Mouse (Mus musculus) cerebellum, adult 2 months (tissue): ENCODE measurements around the gene Fsip1. TPM values are rescaled to one million over a fixed set of nuclear protein-coding genes. Genes with fewer than 3 reads are reported as not detected.

Experiments used
- DNase-seq, 2 experiments: peaks; one replicate each; pipeline ENCODE4 v3.0.0; 2021
- H3K27ac ChIP-seq: fragments of 200-500 bp; 2 replicates; pipeline ENCODE4 v1.5.1; 2012; ENCODE audit warnings: low read length, control low read depth, inconsistent platforms; ENCODE audit not compliant: insufficient read depth
- H3K27me3 ChIP-seq: fragments of 200-500 bp; 2 replicates; pipeline ENCODE4 v1.6.1; 2012; ENCODE audit warnings: inconsistent platforms, mild to moderate bottlenecking, low read length, moderate library complexity; ENCODE audit not compliant: control insufficient read depth, insufficient read depth
- H3K4me1 ChIP-seq: fragments of 200-500 bp; 2 replicates; pipeline ENCODE4 v1.6.1; 2011; ENCODE audit warnings: low read length; ENCODE audit not compliant: control insufficient read depth, insufficient read depth
- H3K4me3 ChIP-seq: fragments of 200-500 bp; replicated peaks from 2 replicates; pipeline ENCODE3; 2011; ENCODE audit warnings: mild to moderate bottlenecking, low read depth, low read length, control low read depth; ENCODE audit not compliant: insufficient read depth
- CTCF ChIP-seq: fragments of 200-500 bp; IDR thresholded peaks from 2 replicates; pipeline ENCODE4 v1.5.1; 2011; ENCODE audit warnings: low read depth, mild to moderate bottlenecking, control low read depth, low read length, moderate library complexity, borderline replicate concordance; ENCODE audit not compliant: insufficient read depth
- POLR2A ChIP-seq: fragments of 200-500 bp; IDR thresholded peaks from 2 replicates; pipeline ENCODE4 v1.6.1; 2011; ENCODE audit warnings: low read length, control low read depth, borderline replicate concordance; ENCODE audit not compliant: insufficient read depth
- WGBS: fragments of 180-500 bp; shearing (Covaris S2); methylation state at CpG from one replicate; pipeline ENCODE4 v1.1.7; 2018; 5-methylcytosine and 5-hydroxymethylcytosine counted together
- polyA plus RNA-seq: library from polyadenylated mRNA; depleted of rRNA; stranded (reverse); fragments of >200 nt; gene quantifications from 2 replicates; pipeline ENCODE4 v1.2.3, GENCODE M21; 2012

Gene Fsip1
- polyA plus RNA-seq, 1 experiment, result 0.38 TPM

- Histone ChIP-seq H3K4me3 (no peak overlapping the region), H3K4me1 (no peaks in the 10 kb centered on the region), H3K27me3 (no peaks in the 10 kb centered on the region), H3K27ac (no peak overlapping the region)
- TF ChIP-seq POLR2A, result no peak
- TF ChIP-seq CTCF, result no peak
- no peak for DNase-seq
- WGBS, result 77% methylated on average over 7 of the region's 7 CpGs
These were observed 138.3 kb downstream of the Fsip1 start for GRCm38 (mm10) chr2:118118515-118118914.

DNA sequence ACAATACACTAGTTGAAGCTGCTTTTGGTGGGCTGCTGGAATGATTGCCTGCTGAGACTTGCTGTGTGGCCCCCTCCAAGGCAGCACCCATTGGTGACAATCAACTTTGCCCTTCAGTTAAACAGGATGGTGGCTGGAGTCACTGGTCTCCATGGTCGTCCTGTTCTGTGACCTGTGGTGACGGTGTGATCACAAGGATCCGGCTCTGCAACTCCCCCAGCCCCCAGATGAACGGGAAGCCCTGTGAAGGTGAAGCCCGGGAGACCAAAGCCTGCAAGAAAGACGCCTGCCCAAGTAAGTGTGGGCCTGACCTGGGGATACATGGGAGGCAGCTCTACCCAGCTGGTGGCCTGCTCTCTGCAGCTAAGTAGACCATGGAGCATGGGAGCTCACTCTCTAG, 138.7 kb downstream of the Fsip1 start:
- TF ChIP-seq POLR2A, result no peak
- DNase-seq, result no peak
- 88% methylated on average over 6 of the region's 6 CpGs for WGBS
- H3K27ac ChIP-seq, result no peak overlapping the region
- H3K4me3 ChIP-seq, result no peak overlapping the region
- no peaks in the 10 kb centered on the region for H3K27me3 ChIP-seq
- no peaks in the 10 kb centered on the region for H3K4me1 ChIP-seq

DNA sequence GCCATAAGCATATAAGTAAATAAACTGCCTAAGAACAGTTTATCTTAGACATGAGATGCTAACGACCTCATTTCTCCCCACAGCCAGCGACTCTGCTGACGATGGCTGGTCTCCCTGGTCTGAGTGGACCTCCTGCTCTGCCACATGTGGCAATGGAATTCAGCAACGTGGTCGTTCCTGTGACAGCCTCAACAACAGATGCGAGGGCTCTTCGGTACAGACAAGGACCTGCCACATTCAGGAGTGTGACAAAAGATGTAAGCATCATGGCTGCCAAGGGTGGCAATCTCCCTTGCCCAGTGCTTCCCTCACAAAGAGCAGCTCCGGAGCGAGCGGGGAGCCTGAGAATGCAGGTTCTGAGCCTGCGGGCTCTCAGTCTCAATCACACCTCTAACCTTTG, 139.4 kb downstream of the Fsip1 start:
- 75% methylated on average over 11 of the region's 11 CpGs for WGBS
- no peak for TF ChIP-seq CTCF
- no peak for TF ChIP-seq POLR2A

DNA sequence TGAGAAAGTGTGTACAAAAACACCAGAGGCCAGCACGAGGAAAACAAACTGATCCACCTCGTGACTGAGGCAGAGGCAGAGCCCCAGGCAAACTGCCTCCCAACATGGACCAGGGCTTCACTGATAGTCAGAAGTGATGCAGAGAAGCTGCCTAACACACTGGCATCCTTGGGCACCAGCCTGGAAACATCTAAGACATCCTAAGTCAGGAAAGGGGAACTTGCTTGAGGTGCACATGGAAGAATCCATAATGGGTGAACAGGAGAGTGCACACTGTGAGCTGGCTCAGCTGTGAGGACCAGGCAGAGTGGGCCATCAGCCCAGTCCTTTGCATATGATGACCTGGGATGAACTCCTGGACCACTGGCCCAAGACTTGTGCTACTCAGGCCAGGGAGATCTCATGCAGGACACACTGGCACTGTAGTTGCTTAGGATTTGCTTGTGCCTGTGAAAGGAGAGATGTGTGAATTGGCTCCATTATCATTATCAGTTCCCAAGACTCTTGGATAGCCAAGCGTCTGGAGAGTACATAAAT, 139.9 kb downstream of the Fsip1 start:
- no peak for TF ChIP-seq POLR2A
- TF ChIP-seq CTCF, result no peak
- H3K4me3 ChIP-seq, result no peak overlapping the region
- no peaks in the 10 kb centered on the region for H3K4me1 ChIP-seq
- 75% methylated on average over 3 of the region's 3 CpGs for WGBS
- no peak overlapping the region for H3K27ac ChIP-seq
- DNase-seq, result no peak
- no peaks in the 10 kb centered on the region; the same call in 1 of the 2 replicates for H3K27me3 ChIP-seq

More for the DNA sequence above, 139.4 kb downstream of the Fsip1 start:
- H3K4me3 ChIP-seq, result no peak overlapping the region
- no peaks in the 10 kb centered on the region for H3K27me3 ChIP-seq
- H3K4me1 ChIP-seq, result no peaks in the 10 kb centered on the region
- H3K27ac ChIP-seq, result no peak overlapping the region
- no peak for DNase-seq

GRCm38 (mm10) chr2:118116180-118116579, 140.6 kb downstream of the Fsip1 start:
- Histone ChIP-seq H3K4me1 (peaks cover 1% of the 10 kb centered on the region; the same call in 1 of the 2 replicates), H3K27ac (no peak overlapping the region), H3K4me3 (no peak overlapping the region), H3K27me3 (no peaks in the 10 kb centered on the region; the same call in 1 of the 2 replicates)
- WGBS, result 52% methylated on average over 2 of the region's 2 CpGs
- TF ChIP-seq CTCF (no peak), POLR2A (no peak)
- DNase-seq, result no peak

DNA sequence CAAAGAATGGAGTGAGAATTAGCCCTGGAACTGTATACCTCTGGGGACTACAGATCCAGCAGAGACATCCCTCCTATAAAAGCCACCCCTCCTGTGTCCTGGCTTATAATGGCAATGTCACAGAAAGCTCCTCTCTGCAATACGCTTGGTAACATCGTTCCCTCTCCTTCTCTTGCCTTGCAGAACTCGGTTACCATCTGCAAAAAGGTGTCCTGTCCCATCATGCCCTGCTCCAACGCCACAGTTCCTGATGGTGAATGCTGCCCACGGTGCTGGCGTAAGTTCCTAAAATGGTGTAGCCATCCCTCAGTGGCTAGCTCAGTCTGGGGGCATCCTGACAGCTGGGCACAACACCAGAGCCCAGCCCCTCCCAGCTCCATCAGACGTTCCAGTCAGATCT, 141.1 kb downstream of the Fsip1 start:
- DNase-seq, result no peak
- H3K4me1 ChIP-seq, result peaks cover 2% of the 10 kb centered on the region; the same call in 1 of the 2 replicates
- 41% methylated on average over 7 of the region's 7 CpGs for WGBS
- TF ChIP-seq POLR2A (no peak), CTCF (no peak)
- no peaks in the 10 kb centered on the region; the same call in 1 of the 2 replicates for H3K27me3 ChIP-seq
- no peak overlapping the region for H3K4me3 ChIP-seq
- no peak overlapping the region for H3K27ac ChIP-seq

DNA sequence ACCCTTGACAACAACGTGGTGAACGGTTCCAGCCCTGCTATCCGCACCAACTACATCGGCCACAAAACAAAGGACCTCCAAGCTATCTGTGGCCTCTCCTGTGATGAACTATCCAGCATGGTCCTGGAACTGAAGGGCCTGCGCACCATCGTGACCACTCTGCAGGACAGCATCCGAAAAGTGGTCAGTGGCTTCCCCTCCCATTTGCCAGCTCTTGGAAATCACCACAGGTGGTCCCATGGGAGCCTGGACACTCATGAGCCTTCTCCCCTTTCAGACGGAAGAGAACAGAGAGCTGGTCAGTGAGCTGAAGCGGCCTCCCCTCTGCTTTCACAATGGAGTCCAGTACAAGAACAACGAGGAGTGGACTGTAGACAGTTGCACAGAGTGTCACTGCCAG, 142.1 kb downstream of the Fsip1 start:
- Histone ChIP-seq H3K27ac (no peak overlapping the region), H3K27me3 (no peaks in the 10 kb centered on the region; the same call in 1 of the 2 replicates), H3K4me3 (no peak overlapping the region), H3K4me1 (peaks cover 2% of the 10 kb centered on the region; the same call in 1 of the 2 replicates)
- DNase-seq, result no peak
- 67% methylated on average over 10 of the region's 10 CpGs for WGBS
- TF ChIP-seq POLR2A (no peak), CTCF (no peak)

GRCm38 (mm10) chr2:118113808-118114524, 142.8 kb downstream of the Fsip1 start:
- no peak overlapping the region for H3K27ac ChIP-seq
- peaks cover 2% of the 10 kb centered on the region; the same call in 1 of the 2 replicates for H3K4me1 ChIP-seq
- TF ChIP-seq POLR2A (no peak), CTCF (no peak)
- DNase-seq, result no peak
- WGBS, result 36% methylated on average over 8 of the region's 8 CpGs
- no peak overlapping the region for H3K4me3 ChIP-seq
- no peaks in the 10 kb centered on the region; the same call in 1 of the 2 replicates for H3K27me3 ChIP-seq
